Mouse (Mus musculus): ENCODE measurements around the gene Gm15557. TPM values are rescaled to one million over a fixed set of nuclear protein-coding genes. Genes with fewer than 3 reads are reported as not detected.

The Gm15557 gene
- not detected for total RNA-seq (2023)

DNA sequence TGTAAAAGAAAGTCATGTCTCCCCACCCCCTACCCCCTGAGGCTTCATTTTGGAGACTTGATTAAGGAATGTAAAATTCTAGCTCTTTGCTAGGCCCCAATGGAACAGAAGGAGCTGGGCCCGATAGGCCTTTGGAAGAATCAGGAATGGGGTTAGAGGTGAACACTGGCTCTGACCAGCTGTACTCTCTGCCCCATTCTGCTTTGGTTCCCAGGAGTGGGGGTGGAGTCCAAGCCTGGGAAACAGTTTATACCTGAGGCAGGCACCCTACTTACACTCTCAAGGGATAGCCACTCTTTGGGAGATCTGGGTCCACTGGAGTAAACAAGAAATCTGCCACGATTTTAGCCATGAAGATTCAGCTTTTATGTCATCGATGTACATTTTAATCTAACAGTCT lies at the start of gene Gm15557:
Gene Gm15557 (plus strand): TSS at position 48 of the 400 bp plus-strand sequence.

DNA sequence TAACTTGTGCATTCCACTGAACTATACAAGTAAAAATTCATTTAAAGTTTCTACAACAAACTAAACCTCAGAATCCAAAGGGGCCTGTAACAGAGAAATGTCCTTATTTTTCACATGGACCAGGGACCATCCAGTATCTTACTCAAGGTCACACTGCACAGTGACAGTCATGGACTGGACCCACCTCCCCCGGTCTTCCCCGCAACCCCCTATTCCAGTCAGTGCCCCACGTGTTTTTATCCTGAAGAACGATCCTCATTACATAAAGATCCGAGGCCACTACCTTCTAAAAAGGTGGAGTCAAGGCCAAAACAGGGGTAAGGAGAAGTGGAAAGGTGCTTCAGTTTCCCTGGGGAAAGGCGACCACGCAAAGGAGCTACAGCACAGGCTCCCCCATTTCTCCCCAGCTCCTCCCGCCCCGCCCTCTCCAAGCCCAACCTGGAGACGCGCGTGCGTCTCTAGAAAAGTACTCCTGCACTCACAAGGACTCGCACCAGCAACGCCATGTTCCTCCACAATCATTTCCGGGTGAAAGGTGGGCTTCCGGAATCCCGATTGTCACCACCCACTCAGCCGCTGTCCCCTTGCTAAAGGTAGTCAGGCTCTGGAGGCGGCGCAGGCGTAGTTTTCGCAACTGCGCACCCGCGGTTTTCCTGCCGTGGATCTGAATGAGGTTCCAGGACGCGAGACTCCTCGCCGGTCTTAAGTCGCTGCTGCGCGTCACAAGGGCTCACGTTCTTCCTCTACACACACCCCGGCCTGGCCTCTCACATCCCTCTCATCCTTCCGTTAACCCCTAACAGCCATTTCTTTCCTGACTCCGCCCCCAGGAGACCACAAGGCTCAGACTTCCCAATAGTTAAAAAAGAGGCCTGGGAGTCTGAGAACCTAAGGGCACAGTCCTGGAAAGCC lies 10.7 kb upstream of the Gm15557 start, which contains the start of gene Uqcc1:
Gene Uqcc1 (minus strand): TSS at position 780 of the 912 bp plus-strand sequence.

DNA sequence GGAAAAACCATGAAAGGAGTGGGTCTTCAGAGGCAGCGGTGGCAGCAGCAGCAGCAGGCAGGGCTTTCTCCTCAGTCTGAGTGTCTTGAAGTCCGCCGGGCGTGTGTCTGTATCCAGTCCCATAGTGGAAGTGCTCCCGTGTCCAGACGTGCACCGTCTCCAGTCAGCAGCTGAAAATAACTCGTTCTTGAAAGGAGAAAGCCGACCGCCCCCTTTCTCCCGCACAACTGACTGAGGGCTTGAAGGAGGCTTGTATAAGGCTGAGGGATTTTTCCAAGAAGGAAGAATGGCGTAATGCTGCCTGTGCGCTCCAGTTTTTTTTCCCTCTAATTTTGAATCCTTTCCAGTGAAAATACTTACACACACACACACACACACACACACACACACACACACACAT lies 4.6 kb downstream of the Gm15557 start, which contains the start of gene Gdf5:
Gene Gdf5 (minus strand): TSS at position 244 of the 400 bp plus-strand sequence.

DNA sequence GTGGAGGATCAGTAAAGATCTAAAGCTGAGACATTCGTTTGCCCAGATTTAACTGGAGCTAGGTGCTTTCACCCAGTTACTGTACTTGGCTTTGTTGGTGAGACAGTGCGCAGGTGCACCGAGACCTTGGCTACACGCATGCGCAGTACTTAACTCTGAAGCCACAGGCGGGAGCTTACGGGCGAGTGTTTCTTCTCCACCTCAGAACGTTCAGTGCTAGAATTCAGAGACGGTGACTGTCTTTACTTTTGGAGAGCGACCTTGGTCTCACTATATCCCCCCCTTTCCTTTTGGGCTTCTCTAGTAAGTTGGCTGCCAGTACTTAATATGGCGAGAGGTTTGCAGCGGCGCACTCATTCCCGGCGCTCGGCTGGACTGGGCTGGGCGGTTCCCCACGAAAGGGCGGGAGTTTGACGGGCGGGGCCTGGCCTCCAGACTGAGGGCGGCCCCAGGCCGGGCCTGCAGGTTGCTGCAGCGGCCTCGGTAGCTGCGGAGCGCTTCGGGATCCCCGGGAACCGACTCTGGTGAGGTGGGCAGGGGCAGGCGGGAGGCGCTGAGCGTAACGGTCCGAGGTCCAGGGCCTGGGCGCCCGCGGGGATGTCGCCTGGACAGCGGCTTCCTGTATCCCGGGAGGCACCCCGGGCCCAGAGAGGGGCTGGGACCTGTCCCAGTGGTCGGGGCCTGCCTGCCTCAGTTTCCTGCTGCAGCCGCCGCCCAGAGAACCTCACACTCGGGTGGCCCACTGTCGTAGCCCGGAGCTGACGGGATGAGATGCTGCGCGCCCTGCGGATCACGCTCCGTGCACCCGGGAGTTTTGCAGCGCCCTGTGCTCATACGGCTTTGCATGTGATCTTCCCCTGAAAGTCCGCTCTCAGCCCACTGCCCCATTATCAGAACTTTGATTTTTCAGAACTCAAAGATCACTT lies 15.9 kb downstream of the Gm15557 start, which contains the start of gene Cep250:
Gene Cep250 (plus strand): TSS at position 325 of the 926 bp plus-strand sequence.

Other genes with a start within 250 kb of the Gm15557 start
- 100 to 1,000 TPM; 135 to 144 TPM for gene Trpc4ap, start 248.3 kb upstream of the Gm15557 start, total RNA-seq (2023)
- 10 to 100 TPM; 38.4 to 39.7 TPM for gene Edem2, start 211.3 kb upstream of the Gm15557 start, total RNA-seq (2023)
- gene Gm17581, start 204.9 kb upstream of the Gm15557 start, total RNA-seq (2023), result not detected
- not detected for gene Procr, start 189.6 kb upstream of the Gm15557 start, total RNA-seq (2023)
- not detected for gene Mmp24, start 165.4 kb upstream of the Gm15557 start, total RNA-seq (2023)
- 1 to 10 TPM; 8.1 to 8.5 TPM for gene BC029722, start 121.3 kb upstream of the Gm15557 start, total RNA-seq (2023)
- 10 to 100 TPM; 83.0 to 91.9 TPM for gene Eif6, start 113.8 kb upstream of the Gm15557 start, total RNA-seq (2023)
- not detected for gene Fam83c, start 105.9 kb upstream of the Gm15557 start, total RNA-seq (2023)
- gene Uqcc1, start 10.4 kb upstream of the Gm15557 start, total RNA-seq (2023), result 10 to 100 TPM; 11.3 to 12.6 TPM
- not detected for gene Gdf5, start 4.6 kb downstream of the Gm15557 start, total RNA-seq (2023)
- gene Cep250, start 15.7 kb downstream of the Gm15557 start, total RNA-seq (2023), result 10 to 100 TPM; 56.6 to 70.4 TPM
- under 1 TPM; 0.20 to 0.40 TPM for gene 6430550D23Rik, start 67.2 kb downstream of the Gm15557 start, total RNA-seq (2023)
- 10 to 100 TPM; 64.3 to 65.9 TPM for gene Ergic3, start 67.3 kb downstream of the Gm15557 start, total RNA-seq (2023)
- gene Fer1l4, start 112.2 kb downstream of the Gm15557 start, total RNA-seq (2023), result not detected
- gene Spag4, start 124.4 kb downstream of the Gm15557 start, total RNA-seq (2023), result 1 to 10 TPM; 1.1 to 1.3 TPM
- gene Cpne1, start 171.2 kb downstream of the Gm15557 start, total RNA-seq (2023), result 10 to 100 TPM; 80.8 to 84.7 TPM
- gene Rbm12, start 171.2 kb downstream of the Gm15557 start, total RNA-seq (2023), result 10 to 100 TPM; 27.6 to 30.1 TPM
- 10 to 100 TPM in 1 of 2 experiments, 1 to 10 TPM in 1; 9.9 to 13.4 TPM for gene Gm28036, start 186.4 kb downstream of the Gm15557 start, total RNA-seq (2023)
- gene Romo1, start 203.3 kb downstream of the Gm15557 start, total RNA-seq (2023), result 10 to 100 TPM; 51.6 to 55.7 TPM
- 10 to 100 TPM; 15.4 to 16.6 TPM for gene Nfs1, start 203.5 kb downstream of the Gm15557 start, total RNA-seq (2023)
- gene Rbm39, start 239.5 kb downstream of the Gm15557 start, total RNA-seq (2023), result 1,000 to 10,000 TPM; 1,069 to 1,095 TPM

All from neutrophil, adult 59 days (primary cell).